Mouse (Mus musculus): ENCODE measurements around the gene Mfap1a.

GRCm38 (mm10) chr2:121448739-121449535, 57.5 kb downstream of the Mfap1a start, which contains the start of gene Serf2:
- TF ChIP-seq CTCF (IDR thresholded peaks at IDR 0.05; ENCODE audit: borderline replicate concordance, control insufficient read depth, extremely low read depth, insufficient read depth, low read length, poor library complexity) (no peak), POLR2A (IDR thresholded peaks at IDR 0.05; ENCODE audit: control insufficient read depth, extremely low read depth, insufficient read depth, low read length, poor library complexity) (peak; percentile 94)

Measured in thymus, adult 2 months (tissue).